Mouse (Mus musculus): Measurements from ENCODE around the gene Olfr97. TPM values are rescaled to one million over a fixed set of nuclear protein-coding genes. Genes with fewer than 3 reads are reported as not detected.
"Not testable (repeated sequence)": the region's sequence is repeated elsewhere in the genome, so short reads cannot be mapped to it uniquely, and the experiment has no call there.

Olfr97 gene
- not detected in 2 replicates for polyA plus RNA-seq (2015; fragmentation: Nextera tagmentation; extraction: Ambion mirVana)

DNA sequence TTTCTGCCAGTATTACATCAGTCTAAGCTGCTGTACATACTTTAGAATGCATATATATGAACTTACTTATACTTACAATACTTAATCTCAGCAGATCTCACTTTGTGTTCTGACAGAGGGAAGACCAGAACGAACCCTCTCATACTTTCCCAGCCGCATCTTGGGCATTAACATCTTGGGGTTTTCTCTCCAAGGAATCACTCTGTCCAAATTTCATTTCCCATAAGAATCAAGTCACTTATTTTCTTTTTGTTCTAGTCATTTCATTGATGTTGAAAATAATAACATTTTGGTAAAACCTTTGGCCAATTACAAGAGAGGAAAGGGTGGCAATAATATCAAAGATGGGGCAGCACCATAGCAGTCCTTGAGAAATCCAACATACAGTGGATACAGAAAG lies at the start of gene Olfr97:
Gene Olfr97, minus strand, starts transcription at position 101 of the 400 bp plus-strand sequence.
- H3K4me1 ChIP-seq (replicated peaks); H3K36me3 ChIP-seq; H3K9me3 ChIP-seq; H3K4me3 ChIP-seq (replicated peaks); ATAC-seq; H3K27ac ChIP-seq; H3K27me3 ChIP-seq (replicated peaks); H3K4me2 ChIP-seq (replicated peaks); H3K9ac ChIP-seq: not testable (repeated sequence)
- 88% methylated on average over 2 of the region's 2 CpGs for WGBS

DNA sequence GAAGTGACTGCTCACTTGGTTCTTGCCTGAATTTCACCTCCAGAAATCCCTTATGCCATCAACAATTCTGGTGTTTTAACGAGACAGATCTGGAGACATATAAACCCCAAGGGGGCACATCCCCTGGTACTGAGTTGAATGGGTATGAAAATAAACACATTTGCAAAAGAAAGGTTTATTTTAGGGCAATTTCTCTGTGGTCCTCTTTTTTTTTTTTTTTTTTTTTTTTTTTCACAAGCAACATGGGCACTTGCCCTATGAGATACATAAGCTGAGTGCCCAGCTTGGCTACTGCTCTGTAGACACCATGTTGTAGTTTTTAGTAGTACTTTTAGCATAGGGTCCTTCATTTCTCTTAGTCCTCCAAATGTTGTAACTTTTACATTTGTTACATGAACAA lies 46.2 kb upstream of the Olfr97 start, which contains the start of gene Olfr99:
Gene Olfr99, minus strand, starts transcription at position 101 of the 400 bp plus-strand sequence.
- no peak within 1 kb of the TSS for H3K9ac ChIP-seq
- no peak within 1 kb of the TSS for H3K27ac ChIP-seq
- no peak within 1 kb of the TSS for H3K4me3 ChIP-seq (replicated peaks)
- H3K9me3 ChIP-seq: no peaks in the 10 kb centered on the region
- ATAC-seq: no peak
- WGBS: 76% methylated on average over 1 of the region's 1 CpGs
- no peak within 1 kb of the TSS for H3K4me2 ChIP-seq (replicated peaks)
- H3K27me3 ChIP-seq (replicated peaks): no peaks in the 10 kb centered on the region
- no peaks in the 10 kb centered on the region for H3K36me3 ChIP-seq
- no peaks in the 10 kb centered on the region for H3K4me1 ChIP-seq (replicated peaks)

DNA sequence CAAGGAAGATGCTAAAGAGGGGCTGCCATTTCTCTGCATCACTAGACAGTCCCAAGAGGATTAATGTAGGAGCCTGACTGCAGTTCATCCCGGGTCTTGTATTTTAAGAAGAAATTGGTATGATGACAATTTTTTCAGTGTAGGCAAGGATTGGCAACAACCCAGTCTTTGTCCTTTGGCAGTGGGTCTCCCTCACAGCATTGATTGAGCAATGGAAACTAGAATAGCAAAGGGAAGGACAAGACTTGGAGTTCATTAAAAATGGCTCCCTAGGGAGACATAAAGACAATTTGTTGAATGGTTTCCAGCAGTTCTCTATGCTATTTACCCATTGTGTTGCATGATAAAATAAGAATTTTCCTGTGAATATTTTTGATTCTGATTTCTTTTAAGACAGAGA lies 43.2 kb upstream of the Olfr97 start:
- WGBS: 74% methylated on average over 1 of the region's 1 CpGs

DNA sequence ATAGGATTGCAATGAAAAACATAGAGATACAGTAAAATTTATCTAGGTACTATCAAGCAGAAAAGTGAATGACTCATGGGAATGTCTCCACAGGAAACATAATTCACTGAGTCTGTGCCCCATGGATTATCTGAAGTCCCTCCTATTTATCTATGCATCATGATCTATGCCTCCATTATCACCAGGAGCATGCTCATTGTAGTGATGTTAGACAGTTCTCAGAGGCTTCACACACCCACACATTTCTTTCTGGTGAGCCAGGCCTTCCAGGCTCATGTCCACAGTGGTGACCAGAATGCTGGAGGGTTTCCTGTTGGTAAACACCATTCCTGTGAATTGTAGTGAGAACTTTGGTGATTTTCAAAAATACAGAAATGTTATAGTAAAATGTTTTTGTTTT lies 39.4 kb upstream of the Olfr97 start:
- Histone ChIP-seq H3K36me3 (no peaks in the 10 kb centered on the region), H3K4me2 (replicated peaks) (no peak overlapping the region), H3K27ac (no peak overlapping the region), H3K4me1 (replicated peaks) (no peaks in the 10 kb centered on the region), H3K9ac (no peak overlapping the region), H3K4me3 (replicated peaks) (no peak overlapping the region), H3K9me3 (no peaks in the 10 kb centered on the region), H3K27me3 (replicated peaks) (no peaks in the 10 kb centered on the region)
- ATAC-seq: no peak

More for the DNA sequence above, 43.2 kb upstream of the Olfr97 start:
- Histone ChIP-seq H3K4me1 (replicated peaks) (no peaks in the 10 kb centered on the region), H3K36me3 (no peaks in the 10 kb centered on the region), H3K4me2 (replicated peaks) (no peak overlapping the region), H3K9ac (no peak overlapping the region), H3K27me3 (replicated peaks) (no peaks in the 10 kb centered on the region), H3K27ac (no peak overlapping the region), H3K9me3 (no peaks in the 10 kb centered on the region), H3K4me3 (replicated peaks) (no peak overlapping the region)
- no peak for ATAC-seq

DNA sequence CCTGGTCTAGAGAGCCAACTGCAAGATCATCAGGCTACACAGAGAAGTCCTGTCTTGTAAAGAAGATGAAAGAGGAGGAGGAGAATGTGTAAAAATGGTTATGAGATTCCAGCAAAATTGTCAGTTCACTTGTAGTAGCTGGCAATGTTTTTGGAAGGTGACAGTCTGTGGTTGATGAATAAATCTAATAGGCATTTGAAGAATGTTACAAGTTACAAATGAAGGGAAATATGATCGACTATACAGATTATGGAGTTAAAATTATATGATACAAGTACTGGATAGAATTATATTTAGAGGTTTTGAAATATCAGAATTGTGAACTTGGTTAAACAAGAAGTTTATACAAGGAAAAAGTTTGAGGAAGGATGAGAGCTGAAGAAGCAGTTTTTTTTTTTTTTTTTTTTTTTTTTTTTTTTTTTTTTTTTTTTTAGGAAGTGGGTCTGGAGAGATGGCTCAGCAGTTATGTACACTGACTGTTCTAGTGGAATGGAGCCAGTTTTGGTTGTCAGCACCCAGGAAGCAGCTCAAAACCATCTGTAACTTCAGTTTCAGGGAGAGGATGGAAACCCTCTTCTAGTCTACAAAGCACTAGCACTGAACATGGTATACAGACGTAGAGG lies 38.6 kb upstream of the Olfr97 start:
- Histone ChIP-seq H3K27me3 (replicated peaks) (no peaks in the 10 kb centered on the region), H3K36me3 (no peaks in the 10 kb centered on the region), H3K27ac (no peak overlapping the region), H3K4me2 (replicated peaks) (no peak overlapping the region), H3K9ac (no peak overlapping the region), H3K4me3 (replicated peaks) (no peak overlapping the region), H3K4me1 (replicated peaks) (no peaks in the 10 kb centered on the region; the same call in 1 of the 2 replicates), H3K9me3 (no peaks in the 10 kb centered on the region)
- WGBS: 88% methylated on average over 2 of the region's 2 CpGs
- ATAC-seq: no peak

DNA sequence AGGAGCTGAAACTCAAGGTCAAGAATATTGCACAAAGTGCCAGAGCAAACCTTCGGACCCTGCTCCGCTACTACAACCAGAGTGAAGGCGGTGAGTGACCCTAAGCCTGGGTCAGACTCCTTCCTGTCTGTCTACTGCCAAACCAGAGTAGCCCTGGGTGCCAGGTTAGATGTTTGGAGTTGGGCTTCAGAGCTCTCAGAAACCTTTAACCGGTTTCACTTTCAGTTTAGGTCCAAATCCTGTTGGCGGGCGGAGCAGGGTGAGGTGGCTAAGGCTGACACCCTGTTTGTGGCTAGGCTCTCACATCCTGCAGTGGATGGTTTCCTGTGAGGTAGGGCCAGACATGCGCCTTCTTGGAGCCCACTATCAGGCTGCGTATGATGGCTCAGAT lies 33.6 kb upstream of the Olfr97 start:
- ATAC-seq: peak; percentile 74
- Histone ChIP-seq H3K4me1 (replicated peaks) (no peaks in the 10 kb centered on the region; the same call in 1 of the 2 replicates), H3K4me2 (replicated peaks) (peak overlapping the region; percentile 93), H3K27ac (no peak overlapping the region), H3K9ac (peak overlapping the region; percentile 47; the same call in 1 of the 2 replicates), H3K4me3 (replicated peaks) (peak overlapping the region; percentile 55), H3K27me3 (replicated peaks) (no peaks in the 10 kb centered on the region), H3K36me3 (no peaks in the 10 kb centered on the region), H3K9me3 (no peaks in the 10 kb centered on the region)
- 45% methylated on average over 8 of the region's 8 CpGs for WGBS

DNA sequence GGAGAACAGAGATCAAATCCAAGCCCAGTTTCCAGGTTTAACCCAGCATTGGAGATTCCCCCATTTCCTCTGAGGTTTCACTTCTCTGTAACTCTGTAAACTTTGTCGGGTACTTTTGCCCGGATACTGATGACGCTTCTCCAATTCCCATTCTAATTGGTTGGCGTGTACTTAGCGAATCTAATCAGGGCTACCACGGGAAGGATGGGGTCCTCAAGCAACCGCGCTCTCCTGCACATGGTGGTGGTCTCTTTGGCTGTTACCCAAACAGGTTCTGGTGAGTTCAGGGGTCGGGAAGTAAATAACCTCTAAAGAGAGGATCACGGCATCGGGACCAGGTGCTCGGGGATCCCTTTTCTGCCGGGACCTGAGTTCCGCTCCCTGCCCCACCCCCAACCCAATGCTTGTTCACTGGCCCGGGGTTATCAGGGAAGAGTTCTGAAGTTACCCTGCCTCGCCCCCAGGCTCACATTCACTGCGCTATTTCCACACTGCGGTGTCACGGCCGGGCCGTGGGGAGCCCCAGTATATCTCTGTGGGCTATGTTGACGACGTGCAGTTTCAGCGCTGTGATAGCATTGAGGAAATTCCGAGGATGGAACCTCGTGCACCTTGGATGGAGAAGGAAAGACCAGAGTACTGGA lies 33.0 kb upstream of the Olfr97 start, which contains the start of gene H2-M3:
Gene H2-M3, plus strand, starts transcription at position 163 of the 644 bp plus-strand sequence.
- peak within 1 kb of the TSS; percentile 55 for H3K4me3 ChIP-seq (replicated peaks)
- H3K4me1 ChIP-seq (replicated peaks): no peaks in the 10 kb centered on the region; the same call in 1 of the 2 replicates
- H3K9ac ChIP-seq: peak within 1 kb of the TSS; percentile 47; the same call in 1 of the 2 replicates
- peak within 1 kb of the TSS; percentile 93 for H3K4me2 ChIP-seq (replicated peaks)
- WGBS: 2% methylated on average over 26 of the region's 26 CpGs
- H3K36me3 ChIP-seq: no peaks in the 10 kb centered on the region
- peak; percentile 97 for ATAC-seq
- no peaks in the 10 kb centered on the region for H3K9me3 ChIP-seq
- no peak within 1 kb of the TSS for H3K27ac ChIP-seq
- H3K27me3 ChIP-seq (replicated peaks): no peaks in the 10 kb centered on the region

DNA sequence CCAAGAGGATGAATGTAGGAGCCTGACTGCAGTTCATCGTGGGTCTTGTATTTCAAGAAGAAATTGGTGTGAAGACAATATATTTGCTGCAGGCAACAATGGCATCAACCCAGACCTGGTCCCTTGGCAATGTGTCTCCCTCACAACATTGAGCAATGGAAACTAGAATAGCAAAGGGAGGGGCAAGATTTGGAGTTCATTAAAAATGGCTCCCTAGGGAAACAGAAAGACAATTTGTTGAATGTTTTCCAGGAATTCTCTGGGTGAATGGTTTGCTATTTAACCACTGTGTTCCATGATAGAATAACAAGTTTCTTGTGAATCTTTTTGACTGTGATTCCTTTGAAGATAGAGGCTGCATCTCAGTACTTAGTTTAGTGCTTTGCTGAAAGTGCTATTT lies 26.5 kb upstream of the Olfr97 start, which contains the start of gene Olfr98:
Gene Olfr98, minus strand, starts transcription at position 124 of the 400 bp plus-strand sequence.
- H3K9me3 ChIP-seq: no peaks in the 10 kb centered on the region

DNA sequence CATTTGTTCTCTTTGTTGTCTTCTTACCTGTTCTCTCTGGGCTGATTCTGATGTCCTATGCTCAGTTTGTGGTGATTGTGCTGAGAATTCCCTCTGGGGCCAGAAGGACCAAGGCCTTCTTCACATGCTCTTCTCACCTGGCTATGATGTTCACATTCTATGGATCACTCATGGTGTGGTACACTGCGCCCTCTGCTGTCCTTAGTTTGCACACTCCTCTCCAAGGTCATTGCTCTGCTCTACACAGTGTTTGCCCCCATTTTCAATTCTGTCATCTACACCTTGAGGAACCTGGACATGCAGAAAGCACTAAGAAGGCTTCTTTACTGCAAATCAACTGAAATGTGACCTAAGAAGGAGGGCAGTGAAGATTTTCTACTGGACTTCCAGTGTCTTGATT lies 13.4 kb upstream of the Olfr97 start:
- no peaks in the 10 kb centered on the region for H3K27me3 ChIP-seq (replicated peaks)
- no peak overlapping the region for H3K9ac ChIP-seq
- no peak overlapping the region for H3K4me2 ChIP-seq (replicated peaks)
- H3K9me3 ChIP-seq: no peaks in the 10 kb centered on the region
- 0 out of 2 replicates have a peak, but pooled peaks have one; percentile 53 for ATAC-seq
- no peaks in the 10 kb centered on the region for H3K4me1 ChIP-seq (replicated peaks)
- H3K4me3 ChIP-seq (replicated peaks): no peak overlapping the region
- WGBS: 6% methylated on average over 1 of the region's 1 CpGs
- H3K36me3 ChIP-seq: no peaks in the 10 kb centered on the region
- H3K27ac ChIP-seq: no peak overlapping the region

More for the DNA sequence above, 26.5 kb upstream of the Olfr97 start, which contains the start of gene Olfr98:
- no peaks in the 10 kb centered on the region for H3K36me3 ChIP-seq
- no peak within 1 kb of the TSS for H3K4me3 ChIP-seq (replicated peaks)
- no peak within 1 kb of the TSS for H3K4me2 ChIP-seq (replicated peaks)
- no peak within 1 kb of the TSS for H3K9ac ChIP-seq
- H3K27ac ChIP-seq: no peak within 1 kb of the TSS
- WGBS: 77% methylated on average over 1 of the region's 1 CpGs
- ATAC-seq: no peak
- no peaks in the 10 kb centered on the region for H3K27me3 ChIP-seq (replicated peaks)
- no peaks in the 10 kb centered on the region for H3K4me1 ChIP-seq (replicated peaks)

DNA sequence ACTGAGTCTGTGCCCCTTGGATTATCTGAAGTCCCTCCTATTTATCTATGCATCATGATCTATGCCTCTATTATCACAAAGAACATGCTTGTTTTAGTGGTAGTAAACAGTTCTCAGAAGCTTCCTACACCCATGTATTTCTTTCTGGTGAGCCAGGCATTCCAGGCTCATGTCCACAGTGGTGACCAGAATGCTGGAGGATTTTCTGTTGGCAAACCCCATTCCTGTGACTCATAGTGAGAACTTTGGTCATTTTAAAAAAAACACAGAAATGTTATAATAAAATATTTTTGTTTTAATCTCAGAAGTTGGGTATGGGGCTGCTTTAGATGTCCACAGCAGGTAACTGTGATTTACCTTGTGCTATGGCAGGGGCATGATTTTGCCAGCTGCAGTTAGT lies 12.3 kb upstream of the Olfr97 start:
- no peaks in the 10 kb centered on the region for H3K9me3 ChIP-seq
- no peak for ATAC-seq

DNA sequence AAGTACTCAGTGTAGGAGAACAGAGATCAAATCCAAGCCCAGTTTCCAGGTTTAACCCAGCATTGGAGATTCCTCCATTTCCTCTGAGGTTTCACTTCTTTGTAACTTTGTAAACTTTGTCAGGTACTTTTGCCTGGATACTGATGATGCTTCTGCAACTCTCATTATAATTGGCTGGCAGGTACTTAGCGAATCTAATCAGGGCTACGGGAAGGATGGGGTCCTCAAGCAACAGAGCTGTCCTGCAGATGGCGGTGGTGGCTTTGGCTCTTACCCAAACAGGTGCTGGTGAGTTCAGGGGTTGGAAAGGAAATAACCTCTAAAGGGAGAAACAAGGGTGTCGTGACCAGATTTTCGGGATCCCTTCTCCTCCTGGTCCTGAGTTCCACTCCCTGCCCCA lies 9.6 kb upstream of the Olfr97 start:
- Histone ChIP-seq H3K27me3 (replicated peaks) (no peaks in the 10 kb centered on the region), H3K4me3 (replicated peaks) (no peak overlapping the region), H3K36me3 (no peaks in the 10 kb centered on the region), H3K9me3 (no peaks in the 10 kb centered on the region), H3K4me2 (replicated peaks) (no peak overlapping the region), H3K9ac (no peak overlapping the region), H3K27ac (no peak overlapping the region), H3K4me1 (replicated peaks) (no peaks in the 10 kb centered on the region)
- ATAC-seq: peak; percentile 41; the same call in 1 of the 2 replicates
- WGBS: 36% methylated on average over 5 of the region's 5 CpGs

More for the DNA sequence above, 12.3 kb upstream of the Olfr97 start:
- no peaks in the 10 kb centered on the region for H3K27me3 ChIP-seq (replicated peaks)
- no peaks in the 10 kb centered on the region for H3K36me3 ChIP-seq
- H3K4me2 ChIP-seq (replicated peaks): no peak overlapping the region
- no peak overlapping the region for H3K9ac ChIP-seq
- no peak overlapping the region for H3K27ac ChIP-seq
- no peak overlapping the region for H3K4me3 ChIP-seq (replicated peaks)
- no peaks in the 10 kb centered on the region for H3K4me1 ChIP-seq (replicated peaks)

DNA sequence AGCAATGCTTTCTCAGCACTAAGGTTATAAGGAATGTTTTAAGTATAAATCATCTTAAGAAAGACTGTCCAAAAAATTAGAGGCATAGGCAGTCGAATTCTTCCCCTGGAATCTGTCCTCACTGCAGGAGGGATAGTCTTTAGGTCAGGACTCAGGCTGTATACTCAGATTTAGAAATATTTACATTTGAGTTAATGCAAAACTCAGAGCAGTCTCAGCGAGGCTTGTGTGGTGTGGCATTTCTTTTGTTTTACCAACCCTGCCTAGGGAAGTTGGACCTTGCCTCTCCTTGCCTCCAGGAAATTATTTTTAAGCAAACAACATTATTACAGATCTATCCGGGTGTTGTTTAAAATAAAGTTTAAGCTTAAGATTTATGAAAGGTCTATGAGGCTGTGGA lies 5.1 kb upstream of the Olfr97 start:
- peak; percentile 62 for ATAC-seq
- WGBS: 10% methylated on average over 3 of the region's 3 CpGs
- no peaks in the 10 kb centered on the region for H3K36me3 ChIP-seq

More for the DNA sequence above, 5.1 kb upstream of the Olfr97 start:
- H3K9me3 ChIP-seq: no peaks in the 10 kb centered on the region; the same call in 1 of the 2 replicates
- no peaks in the 10 kb centered on the region for H3K4me1 ChIP-seq (replicated peaks)
- no peak overlapping the region for H3K4me3 ChIP-seq (replicated peaks)
- no peaks in the 10 kb centered on the region for H3K27me3 ChIP-seq (replicated peaks)
- no peak overlapping the region for H3K9ac ChIP-seq
- H3K27ac ChIP-seq: no peak overlapping the region
- H3K4me2 ChIP-seq (replicated peaks): no peak overlapping the region

Measured in intestine, embryonic 15.5 days (tissue).